Mouse (Mus musculus) urinary bladder, adult 2 months (tissue): Measurements from ENCODE around the gene Usp7. TPM values are rescaled to one million over a fixed set of nuclear protein-coding genes. Genes with fewer than 3 reads are reported as not detected.

Experiments used
- DNase-seq: peaks from one replicate; pipeline ENCODE4 v3.0.0; 2022; ENCODE audit warnings: low spot score
- polyA plus RNA-seq: library from polyadenylated mRNA; depleted of rRNA; stranded (reverse); fragments of >200 nt; gene quantifications from 2 replicates; pipeline ENCODE4 v1.2.3, GENCODE M21; 2012; rRNA removed

Usp7 gene
- 61.8 and 67.7 TPM in 2 replicates for polyA plus RNA-seq

DNA sequence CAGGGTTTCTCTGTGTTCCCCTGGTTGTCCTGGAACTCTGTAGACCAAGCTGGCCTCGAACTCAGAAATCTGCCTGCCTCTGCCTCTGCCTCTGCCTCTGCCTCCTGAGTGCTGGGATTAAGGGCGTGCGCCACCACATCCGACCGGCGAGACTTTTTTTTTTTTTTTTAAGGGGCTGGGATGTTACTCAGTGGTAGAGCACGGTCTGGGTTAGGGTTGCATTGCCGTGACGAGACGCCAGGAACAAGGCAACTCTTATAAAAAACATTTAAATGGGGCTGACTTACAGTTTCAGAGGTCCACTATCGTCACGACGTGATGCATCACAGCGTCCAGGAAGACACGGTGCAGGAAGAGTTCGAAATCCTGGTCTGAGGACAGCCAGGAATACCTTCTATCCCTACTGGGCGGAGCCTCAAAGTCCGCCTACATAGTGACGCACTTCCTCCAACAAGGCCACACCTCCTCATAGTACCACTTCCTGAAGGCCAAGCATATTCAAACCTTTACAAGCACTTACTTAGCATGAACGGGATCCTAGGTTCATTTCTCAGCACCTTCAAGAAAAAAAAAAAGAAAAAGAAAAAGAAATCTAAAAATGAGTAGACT is at the start of gene Usp7:
TSS of gene Usp7 (minus strand) at position 360 of the 609 bp plus-strand sequence.
- DNase-seq = no peak

DNA sequence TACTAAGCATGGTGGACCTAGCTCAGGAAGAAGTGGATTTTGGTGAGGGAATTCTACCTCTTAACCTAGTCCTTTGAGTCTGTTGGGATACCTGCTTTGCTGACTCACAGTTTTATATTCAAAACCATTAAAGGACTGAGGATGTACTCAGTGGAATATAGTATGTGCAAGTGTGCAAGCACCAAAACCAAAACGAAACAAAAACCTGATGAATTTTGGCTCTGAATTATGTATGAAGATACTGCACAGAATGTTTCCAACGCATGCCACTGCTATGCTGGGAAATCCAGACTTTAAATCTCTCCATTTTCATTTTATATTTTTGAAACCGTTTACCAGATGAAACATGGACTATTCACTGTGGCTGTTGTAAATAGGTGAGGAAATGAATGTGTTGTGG is 48.4 kb upstream of the Usp7 start:
- DNase-seq = no peak

DNA sequence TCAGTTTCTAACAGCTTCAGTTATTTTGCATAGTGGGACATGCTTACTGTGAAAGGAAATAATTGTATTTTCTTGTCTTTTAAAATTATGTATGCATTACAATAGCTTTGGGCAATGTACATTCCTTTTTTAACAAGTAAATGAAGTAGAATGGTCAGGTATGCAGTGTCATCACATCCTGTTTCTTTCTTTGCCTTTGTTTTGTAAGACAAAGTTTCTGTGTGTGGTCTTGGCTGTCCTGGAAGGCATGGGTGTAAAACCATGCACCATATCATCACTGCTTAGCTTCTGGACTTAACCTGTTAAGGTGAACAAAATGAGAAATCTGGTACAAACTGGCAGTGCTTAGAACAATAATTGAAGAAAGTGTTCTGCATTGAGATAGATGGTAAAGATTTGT is 46.8 kb upstream of the Usp7 start:
- no peak for DNase-seq

DNA sequence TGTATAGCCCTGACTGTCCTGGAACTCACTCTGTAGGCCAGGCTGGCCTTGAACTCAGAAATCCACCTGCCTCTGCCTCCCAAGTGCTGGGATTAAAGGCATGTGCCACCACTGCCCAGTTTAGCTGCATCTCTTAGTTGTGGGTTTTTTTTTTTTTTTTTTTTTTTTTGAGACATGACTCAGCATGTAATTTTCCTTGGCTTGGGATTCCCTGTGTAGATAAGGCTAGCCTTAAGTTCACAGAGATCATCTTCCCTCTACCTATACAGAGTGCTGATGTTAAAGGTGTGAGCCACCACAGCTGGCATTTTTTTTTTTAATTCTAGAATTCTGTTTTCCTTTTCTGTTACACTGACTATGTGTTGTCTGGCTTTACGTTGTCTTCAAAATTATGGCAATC is 45.5 kb upstream of the Usp7 start:
- DNase-seq = no peak

DNA sequence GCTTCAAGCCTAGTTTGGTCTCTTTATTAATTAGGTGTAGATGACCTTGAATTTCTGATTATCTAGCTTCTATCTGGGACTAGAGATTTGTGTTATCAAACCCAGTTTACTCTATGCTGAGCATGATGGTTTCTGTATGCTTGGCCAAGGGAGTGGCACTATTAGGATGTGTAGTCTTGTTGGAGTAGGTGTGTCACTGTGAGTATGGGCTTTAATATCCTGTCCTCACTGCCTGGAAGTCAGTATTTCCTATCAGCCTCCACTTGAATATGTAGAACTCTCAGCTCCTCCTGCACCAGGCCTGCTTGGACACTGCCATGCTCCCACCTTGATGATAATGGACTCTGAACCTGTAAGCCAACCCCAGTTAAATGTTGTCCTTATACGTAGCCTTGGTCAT is 44.8 kb upstream of the Usp7 start:
- no peak for DNase-seq

DNA sequence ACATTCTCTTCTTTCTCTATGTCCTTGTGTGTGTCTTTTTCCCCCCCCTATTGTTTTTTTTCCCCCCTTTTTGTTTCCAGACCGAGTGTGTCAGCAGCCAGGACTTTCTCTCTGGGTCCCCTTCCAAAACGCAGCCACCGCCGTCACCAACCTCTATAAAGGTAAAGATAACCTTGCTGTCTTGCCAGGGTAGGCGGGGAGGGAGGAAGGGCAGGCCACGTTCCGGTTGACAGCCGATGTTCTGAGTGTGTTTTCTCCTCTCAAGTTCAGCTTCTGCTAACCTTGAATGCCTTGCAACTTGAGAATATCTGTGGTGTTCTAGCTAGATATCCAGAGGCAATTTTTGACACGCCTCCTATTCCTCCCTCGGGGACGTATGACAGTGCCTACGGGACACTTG is 39.1 kb upstream of the Usp7 start:
- no peak for DNase-seq

DNA sequence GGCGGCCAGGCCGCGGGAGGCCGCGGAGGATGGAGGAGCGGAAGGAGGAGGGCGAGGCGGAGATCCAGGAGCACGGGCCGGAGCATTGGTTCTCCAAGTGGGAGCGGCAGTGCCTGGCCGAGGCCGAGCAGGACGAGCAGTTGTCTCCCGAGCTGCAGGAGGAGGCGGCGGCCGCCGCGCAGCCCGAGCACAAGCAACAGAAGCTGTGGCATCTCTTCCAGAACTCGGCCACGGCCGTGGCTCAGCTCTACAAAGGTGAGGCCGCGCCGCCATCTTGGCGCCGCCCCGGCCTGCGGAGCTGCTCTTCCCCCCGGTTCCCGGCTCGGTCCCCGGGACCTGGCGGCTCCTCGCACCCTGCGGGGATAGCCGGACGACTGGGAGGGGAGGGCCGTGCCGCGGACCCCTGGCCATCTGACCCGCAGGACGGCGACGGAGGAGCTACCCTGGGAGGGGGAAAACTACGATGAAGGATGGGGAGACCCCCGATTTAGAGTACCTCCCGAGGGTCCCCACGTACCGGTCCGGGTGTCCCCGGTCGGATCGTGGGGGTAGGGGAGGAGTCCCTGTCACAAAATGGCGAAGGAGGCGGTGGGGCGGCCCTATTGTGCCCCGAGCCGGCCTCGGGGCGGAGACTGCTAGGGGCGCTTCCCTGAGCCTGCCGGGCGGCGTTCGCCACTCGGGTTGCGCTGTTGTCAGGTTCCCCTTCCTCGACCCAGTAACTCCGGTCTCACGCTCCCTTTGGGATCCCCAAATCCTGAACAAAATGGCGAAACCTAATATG is 38.5 kb upstream of the Usp7 start:
- peak; percentile 71 for DNase-seq

DNA sequence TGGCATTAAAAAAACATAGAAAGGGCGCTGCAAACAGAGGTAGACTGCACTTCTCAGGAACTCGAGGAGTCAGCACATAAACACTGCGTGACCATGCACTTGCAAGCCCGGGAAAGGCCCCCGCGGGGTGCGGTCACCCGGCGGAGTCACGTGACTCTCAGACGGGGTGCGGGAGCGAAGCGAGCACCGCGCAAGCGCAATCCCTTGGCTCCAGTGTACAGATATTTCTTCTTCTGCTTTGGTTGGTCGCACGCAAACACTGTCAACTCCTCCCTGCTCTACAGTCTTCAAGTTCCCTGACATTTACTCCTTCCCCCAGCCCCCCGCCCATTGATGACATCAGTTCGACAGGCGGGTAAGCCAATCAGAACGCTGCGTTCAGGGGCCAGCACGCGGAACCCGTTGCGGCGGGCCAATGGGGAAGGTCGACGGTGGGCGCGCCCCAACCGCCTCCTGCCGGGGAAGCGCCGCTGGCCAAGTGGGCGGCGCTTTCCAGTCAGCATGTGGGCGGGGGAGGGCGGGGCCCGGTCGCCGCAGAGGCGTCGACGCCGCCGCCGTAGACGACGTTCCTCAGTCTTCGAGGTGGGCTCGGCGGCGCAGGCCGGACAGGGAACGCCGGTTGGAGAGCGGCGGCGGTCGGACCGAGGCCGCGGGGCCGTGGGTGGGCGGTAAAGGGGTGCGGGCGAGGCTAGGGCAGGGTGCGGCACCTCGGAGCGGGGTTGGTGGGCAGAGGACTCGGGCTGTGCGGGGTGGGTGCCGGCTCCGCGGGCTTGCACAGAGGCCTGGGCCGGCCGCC is 37.7 kb upstream of the Usp7 start, which contains the start of gene 1810013L24Rik:
TSS of gene 1810013L24Rik (plus strand) at position 537 of the 796 bp plus-strand sequence.
- DNase-seq = peak; percentile 91

DNA sequence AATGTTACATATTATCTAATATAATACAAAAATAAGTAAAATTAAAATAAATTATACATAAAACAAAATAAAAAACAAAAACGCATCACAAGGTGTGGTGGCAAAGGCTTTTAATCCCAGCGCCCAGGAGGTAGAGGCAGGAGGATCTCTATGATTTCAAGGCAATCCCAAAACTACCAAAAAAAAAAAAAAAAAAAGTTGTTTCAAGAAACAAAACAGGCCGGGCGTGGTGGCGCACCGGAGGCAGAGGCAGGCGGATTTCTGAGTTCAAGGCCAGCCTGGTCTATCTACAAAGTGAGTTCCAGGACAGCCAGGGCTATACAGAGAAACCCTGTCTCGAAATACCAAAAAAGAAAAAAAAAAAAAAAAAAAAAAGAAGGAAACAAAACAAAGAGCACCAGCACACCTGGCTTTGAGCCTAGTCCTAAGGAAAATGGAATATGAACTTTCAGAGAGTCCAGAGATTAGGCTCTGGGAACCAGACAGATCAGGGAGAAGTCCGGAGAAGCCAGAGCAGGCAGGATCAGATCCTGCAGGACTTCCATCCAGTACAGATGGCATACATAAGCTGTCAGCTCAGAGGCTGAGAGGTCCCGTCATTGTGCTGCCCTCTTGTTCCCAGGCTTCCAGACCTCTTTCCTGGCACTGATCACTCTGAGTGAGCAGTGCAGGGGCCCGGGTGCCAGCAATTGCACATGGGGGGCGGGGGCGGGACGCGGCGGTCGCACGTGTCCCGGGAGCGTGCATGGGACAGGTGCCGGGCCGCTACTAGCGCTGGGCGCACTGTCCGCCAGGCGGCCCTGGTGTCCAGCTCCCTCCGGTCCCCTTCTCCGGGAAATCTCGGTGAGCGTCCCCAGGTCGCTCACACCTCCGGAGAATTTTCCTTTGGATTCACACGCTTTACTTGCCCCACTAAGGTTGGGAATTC is 36.8 kb upstream of the Usp7 start:
- DNase-seq = no peak

DNA sequence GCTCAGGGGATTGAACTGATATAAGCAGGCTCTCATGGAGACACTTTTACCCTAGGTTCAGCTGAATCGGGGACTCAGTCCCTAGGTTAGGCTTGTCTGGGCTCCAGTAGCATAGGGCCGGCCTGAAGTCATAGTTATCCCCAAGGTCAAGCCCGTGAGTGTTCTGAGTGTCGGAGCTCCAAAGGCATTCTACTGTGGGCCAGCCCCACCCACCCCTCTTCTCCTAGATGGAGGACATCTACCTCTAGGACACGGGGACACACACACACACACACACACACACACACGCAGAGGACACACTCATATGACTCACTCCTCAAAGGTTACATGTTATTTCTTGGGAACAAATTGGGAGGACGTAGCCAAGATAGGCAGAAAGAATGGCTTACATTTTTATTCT is 35.3 kb upstream of the Usp7 start:
- DNase-seq = no peak

DNA sequence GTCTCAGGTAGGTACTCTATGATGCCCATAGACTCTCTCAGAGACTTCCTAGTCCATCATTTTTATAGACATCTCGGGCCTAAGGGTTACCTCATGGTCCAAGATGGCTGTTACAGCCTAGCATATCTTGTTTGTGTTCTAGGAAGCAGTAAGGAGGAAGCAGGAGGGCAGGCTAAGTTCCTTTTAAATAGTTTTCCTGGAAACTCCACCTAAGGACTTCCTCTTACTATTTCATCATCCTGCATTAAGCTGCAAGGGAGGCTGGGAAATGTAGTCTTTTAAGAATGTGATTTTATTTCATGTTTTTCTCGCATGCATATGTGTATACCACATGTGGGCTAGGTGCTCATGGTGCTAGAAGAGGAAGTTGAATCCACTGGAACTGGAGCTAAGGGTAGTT is 31.6 kb upstream of the Usp7 start:
- no peak for DNase-seq

DNA sequence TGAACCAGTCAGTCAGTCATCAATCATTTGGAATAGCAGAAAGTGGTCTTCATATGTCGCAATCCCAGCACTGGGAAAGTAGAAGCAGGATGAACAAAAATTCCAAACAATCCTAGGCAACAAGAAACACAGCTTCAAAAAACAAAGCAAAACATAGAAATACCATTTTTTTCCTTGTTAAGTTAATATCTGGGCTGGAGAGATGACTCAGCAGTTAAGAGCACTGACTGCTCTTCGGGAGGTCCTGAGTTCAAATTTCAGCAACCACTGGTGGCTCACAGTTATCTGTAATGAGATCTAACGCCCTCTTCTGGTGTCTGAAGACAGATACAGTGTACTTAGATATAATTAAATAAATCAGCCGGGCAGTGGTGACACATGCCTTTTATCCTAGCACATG is 30.5 kb upstream of the Usp7 start:
- no peak for DNase-seq

DNA sequence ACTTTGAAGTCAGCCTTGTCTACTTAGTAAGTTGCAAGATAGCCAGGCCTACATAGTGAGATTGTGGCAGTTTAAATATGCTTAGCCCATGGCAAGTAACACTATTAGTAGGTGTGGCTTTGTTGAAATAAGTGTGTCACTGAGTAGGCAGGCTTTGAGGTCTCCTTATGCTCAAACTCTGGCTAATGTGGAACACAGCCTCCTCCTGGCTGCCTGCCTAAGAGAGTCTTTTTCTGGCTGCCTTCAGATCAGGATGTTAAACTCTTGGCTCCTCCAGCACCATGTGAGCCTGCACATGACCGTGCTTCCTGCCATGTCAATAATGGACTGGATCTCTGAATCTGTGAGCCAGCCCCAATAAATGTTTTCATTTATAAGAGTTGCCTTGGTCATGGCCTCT is 29.3 kb upstream of the Usp7 start:
- no peak for DNase-seq

DNA sequence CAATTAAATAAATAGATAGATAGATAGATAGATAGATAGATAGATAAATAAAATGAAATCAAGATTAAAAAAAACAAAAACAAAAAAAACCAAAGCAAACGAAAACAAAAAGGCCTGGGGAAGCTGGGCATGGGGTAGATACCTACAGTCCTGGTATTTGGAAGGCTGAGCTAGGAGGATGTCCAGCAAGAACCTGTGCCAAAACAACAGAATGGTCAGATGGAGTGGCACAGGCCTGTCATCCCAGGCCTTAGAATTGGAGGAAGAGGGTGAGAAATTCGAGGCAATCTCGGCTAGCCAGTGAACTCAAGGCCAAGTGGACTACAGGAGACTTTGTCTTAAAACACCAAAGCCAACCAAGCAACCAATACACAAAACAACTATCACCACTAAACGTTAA is 25.8 kb upstream of the Usp7 start:
- DNase-seq = no peak

DNA sequence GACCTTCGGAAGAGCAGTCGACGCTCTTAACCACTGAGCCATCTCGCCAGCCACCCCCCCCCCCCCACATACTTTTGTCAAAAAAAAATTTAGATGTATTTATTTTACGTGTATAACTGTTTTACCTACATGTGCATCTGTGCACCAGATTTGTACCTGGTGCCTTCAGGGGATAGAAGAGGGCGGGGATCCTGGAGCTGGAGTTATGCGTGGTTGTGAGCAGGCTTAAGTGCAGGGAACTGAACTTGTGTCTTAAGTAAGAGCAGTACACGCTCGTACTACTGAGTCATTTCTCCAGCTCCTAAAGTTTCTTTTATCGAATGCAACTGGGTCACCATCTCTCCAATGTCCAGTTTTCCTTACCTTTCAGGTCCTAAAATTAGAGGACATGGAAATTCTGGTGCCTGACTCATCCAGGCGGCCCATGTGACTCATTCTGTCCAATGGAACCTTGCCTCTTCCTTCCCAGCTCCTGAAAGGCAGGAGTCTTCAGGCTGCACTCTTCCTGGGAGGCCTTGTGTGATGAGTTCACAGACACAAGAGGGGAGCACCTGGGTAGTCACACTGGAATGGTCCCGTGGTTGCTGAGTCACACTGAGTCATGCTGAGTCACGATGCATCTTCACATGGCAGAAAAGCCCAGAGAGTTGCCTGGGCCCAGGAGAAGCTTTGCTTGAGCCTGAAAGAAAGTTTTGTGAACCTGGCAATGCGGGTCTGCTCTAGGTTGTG is 18.5 kb upstream of the Usp7 start:
- no peak for DNase-seq

DNA sequence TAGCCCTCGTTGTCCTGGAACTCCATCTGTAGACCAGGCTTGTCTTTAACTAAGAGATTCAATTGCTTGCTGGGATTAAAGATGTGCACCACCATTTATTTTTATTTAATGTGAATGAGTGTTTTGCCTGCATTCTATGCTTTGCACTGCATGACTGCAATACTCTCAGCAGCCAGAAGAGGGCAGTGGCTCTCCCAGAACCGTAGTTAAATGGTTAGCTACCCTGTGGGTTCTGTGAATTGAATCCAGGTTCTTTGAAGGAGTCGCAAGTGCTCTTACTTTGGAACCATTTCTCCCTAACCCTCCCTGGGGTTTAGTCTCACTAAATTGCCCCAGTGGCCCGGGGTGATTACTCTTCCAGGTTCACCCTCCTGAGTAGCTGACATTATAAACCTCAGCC is 14.6 kb upstream of the Usp7 start:
- DNase-seq = no peak

DNA sequence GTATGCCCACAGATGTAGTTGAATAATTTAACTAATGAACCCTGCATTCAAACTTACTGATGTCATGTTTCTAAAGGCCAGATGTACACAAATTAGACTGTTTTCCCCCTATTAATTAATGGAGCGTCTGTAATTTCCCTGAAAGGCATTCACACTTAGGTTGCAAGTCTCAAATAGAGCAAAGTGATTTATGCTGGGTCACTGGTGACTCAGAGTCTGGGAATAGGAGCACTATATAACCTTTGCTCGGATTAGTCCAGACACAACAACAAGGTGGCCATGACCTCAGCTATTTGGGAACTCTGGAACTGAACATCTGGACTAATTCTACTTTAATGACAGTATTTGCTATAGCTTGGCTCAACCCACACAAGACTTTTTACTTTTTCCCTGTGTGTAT is 3.8 kb upstream of the Usp7 start:
- no peak for DNase-seq

DNA sequence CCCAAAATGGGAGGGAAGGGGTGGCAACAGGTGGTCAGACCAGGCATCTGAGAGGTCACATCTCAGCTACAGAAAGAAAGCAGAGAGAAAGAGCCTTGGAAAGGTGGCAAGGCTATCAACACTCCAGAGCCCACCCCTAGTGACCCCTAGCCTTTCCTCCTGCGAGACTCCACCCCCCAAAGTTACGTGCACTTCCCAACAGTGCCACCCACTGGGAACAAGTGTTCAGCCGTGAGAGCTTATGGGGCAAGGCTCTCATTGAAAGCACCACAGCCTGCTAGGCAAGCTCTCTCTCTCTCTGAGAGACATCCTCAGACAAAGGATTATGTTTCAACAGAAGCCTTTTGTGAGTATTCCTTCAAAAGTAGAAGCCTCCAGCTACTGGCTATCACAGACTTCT is 2.8 kb upstream of the Usp7 start:
- no peak for DNase-seq

DNA sequence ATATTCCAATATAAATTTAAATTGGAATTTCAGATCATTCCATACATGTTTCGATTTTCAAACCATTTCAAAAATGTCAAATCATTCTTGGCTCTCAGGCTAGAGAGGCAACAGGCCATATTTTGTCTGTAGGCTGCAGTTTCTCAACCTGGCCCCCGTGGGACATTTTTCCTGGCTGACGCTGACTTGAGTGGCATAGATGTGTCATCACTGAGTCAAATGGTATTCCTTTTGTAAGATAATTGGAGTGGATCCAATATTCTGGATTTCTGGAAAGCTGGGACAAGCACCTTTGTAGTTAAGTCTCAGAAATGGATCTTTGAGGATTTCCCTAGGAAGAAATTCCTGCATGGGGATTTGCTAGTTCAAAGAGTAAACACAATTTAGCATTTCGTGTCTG is 1.2 kb downstream of the Usp7 start:
- DNase-seq = no peak

DNA sequence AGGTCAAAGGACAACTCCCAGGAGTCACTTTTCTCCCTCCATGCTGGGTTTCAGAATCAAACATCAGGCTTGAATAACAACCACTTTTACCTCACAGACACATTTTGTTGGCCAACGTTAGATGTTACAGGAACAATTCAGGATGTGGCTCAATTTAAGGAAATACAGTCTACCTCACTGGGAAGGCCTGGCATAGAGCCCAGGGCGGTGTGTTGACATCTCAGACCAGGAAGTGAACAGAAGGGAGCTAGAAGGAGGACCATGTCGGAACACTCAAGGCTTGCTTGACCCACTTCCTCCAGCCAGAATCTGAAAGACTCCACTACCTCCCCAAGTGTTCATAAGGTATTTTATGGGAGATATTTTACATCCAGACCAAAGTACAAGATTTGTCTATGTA is 7.4 kb downstream of the Usp7 start:
- no peak for DNase-seq
